Mouse (Mus musculus) spleen, adult 18-20 months (tissue): ENCODE data around the gene Ralgps1.

Source experiments
- DNase-seq, 2 experiments: peaks; one replicate each; pipeline ENCODE4 v3.0.0; 2022; ENCODE audit warnings: mixed read lengths in 2 of 2

The Ralgps1 gene

DNA sequence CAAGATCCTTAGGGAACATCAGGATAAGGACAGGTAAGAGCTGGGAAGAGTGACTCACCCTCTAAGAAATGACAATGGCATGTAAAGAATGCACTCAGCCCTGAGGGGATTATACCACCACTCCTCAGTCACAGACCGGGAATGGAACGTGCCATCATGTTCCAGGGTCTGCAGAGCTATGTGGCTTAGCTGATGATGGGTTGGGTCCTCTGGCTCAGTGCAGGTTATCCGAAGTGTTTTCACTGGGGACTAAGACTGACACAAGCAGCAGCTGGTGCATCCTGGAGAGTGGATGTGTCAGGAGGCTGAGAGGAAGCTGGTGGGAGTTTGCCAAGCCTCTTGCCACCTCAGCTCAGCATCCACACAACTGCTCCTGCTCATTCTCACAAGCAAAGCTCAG, 50.7 kb downstream of the Ralgps1 start:
- no peak for DNase-seq

DNA sequence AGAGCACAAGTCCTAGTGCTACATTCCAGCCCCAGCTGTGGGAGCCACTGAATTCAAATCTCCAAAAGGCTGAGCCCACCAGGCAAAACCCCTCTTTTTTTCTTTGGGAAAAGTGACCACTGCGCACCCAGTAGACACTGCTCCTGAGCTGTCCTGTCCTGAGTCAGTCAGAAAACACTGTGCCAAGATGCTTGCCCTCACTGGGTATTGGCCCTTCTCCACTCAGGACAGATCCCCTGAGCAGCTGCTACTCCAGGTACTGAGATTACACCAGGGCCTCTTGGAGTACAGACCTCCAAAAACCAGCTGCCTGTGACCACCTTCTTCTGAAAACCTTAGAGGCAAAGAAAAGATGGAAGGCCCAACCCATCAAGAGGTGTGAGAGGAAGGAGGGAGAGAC, 51.4 kb downstream of the Ralgps1 start:
- no peak for DNase-seq

DNA sequence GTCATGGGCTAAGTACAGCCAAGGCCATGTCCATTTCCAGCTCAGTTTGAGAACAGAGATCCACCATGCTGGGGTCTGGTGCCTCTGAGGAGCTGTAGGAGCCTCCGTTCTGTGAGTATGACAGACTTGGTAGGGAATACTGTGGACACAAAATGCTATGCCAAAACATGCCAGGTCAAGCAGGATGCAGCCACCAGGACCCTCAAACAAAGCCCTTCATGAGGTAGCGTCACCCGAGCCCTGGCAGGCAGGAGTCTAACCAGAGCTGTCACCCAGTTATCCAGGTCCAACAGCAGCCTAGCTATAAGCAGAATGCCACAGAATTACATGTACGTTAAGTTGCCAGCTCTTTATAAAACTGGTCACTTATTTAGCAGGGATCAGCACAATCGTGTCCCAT, 51.8 kb downstream of the Ralgps1 start:
- no peak for DNase-seq

DNA sequence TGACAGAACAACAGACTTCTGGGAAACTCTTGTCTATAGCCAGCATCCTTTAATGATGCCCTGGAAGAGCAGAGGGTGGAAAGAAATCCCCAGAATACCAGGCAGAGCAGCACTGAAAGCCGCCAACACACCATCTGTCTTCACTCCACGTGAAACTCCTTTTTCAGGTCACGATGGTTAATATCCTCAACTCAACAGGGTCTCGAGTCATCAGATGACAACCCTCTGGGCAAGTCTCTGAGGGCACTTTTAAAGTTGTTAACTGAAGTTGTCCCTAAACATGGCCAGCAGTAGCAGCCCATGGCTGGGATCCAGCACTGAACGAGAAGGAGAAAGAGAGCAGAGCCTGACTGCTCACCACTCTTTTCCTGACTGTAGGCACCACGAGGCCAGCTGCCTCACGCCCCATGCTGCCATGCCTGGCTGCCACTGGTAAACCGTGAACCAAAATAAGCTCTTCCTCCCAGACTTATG, 52.8 kb downstream of the Ralgps1 start:
- DNase-seq, result no peak

DNA sequence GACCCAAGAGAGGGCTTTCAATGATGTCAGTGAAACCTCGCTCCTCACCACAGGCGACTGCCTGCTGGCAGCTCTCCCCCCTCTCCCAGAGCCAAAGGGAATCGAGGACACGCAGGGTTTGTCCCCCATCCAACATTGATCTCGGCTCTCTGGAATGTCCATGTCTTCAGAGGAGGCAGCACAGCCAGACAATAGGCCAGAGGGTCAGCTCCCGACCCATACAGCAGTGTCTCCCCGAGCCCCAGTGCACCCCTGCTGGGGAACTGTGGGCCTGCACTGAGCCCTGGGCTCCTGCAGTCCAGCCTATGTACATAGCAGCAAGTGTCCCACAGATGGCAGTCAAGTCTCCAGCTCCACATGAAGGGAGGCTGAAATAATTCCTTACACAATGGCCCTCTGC, 54.8 kb downstream of the Ralgps1 start:
- peak; percentile 11 to 23 for DNase-seq

DNA sequence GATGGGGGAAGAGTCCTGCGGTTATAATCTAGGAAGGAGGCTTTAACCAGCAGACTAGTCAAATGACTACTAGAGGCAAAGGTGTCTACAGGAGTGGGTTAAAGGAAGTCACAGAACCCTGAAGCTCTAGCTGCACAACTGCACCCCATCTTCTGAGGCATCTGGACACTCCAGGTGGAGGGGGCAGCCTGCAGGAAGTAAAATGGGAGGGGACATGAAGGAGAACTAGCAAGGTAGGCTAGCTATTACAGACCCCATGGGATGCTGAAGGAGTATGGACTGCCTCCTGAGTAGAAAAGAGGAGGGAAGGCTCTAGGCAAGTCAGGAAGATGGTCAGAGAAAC, 55.3 kb downstream of the Ralgps1 start:
- DNase-seq, result no peak

DNA sequence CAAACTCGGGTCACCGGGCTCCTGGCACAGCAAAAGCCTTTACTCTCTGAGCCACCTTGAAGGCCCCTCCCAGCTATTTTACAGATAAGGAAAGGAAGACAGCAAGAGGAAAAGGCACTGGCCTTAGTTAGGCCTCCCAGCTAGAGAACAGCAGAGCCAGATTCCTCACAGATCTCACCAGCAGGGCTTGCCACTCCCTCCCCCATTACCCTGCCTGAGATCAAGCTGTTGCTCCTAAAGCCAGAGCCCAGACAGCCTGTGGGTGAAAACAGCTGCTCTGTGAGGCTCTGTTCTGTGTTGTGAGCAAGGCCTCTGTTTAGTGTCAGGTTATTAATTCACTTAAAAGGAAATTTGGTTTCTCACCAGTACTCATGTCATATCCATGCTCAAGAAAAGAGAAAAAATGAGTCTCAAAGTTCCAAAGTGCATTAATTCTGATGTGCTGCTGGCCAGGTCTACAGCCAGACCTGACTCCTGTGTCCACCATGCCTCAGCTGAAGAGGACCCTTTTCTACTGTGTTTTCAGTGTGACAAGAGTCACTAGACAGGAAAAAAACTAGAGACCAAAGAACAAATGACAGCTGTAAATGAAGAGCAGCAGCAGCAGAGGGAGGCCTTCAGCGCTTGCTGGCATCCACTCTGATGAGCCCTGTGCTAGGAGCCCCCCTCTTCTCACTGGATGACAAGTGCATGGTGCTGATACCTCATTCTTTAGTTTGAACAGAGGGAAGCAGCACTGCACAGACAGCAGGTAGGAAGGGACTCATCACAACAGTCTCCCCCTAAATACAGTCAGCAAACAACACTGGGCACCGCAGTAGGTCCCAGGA, 55.8 kb downstream of the Ralgps1 start:
- no peak for DNase-seq

DNA sequence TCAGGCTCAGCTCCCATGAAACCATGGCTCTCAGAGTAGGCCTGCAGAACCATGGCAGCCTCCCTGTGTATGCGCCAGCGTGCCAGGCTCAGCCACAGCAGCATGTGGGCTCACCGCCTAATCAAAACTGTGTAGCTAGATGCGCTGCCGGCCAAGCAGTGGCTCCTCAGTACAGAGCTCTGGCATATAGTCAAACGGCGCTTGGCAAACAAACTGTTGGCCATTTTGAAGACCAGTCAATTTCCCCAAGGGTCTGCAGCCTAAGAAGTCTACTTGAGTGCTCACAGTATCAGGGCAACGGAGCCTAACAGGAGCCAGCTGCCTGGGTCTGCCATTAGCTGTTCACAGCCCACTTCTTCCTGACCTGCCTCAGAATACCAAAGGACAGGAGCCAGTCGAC, 61.9 kb downstream of the Ralgps1 start:
- DNase-seq, result no peak

DNA sequence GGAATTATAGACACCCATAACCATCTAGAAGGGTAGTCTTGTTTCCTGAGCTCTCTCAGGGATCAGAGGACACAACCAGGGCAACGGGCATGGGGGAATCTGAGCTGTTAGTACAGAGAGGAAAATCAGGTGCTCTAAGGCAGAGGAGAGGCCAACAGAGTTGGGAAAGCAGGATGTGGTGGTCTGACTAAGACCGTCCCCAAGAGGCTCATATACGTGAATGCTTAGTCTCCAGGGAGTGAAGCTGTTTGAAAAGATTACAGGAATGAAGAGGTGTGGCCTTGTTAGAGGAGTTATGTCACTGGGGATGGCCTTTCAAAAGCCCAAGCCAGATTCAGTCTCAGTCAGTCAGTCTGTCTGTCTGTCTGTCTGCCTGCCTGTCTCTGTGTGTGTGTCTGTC, 64.7 kb downstream of the Ralgps1 start:
- no peak for DNase-seq

DNA sequence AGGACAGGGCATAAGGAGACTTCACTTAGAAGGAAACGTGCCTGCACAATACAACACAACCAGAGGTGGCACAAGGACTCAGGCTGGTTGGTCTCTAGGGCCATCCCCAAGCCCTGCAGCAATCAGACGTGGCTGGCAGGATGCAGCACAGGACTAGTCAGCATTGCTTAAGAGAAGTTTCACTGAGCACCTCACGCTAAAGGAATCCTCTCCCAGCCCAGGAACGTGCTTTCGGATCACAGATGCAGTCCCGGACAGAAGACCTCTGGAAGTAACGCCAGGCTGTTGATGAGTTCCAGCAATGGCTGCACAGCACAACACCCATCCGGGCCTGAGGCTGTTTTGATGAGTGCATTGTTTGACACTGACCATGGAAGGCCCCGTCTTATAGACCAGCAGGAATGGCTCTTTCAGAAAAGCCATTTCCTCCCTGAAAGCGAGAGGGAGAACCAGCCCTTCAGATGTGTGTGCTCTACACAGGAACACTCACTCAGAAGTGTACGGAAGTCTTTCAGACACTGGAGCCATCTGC, 67.8 kb downstream of the Ralgps1 start:
- DNase-seq, result no peak

DNA sequence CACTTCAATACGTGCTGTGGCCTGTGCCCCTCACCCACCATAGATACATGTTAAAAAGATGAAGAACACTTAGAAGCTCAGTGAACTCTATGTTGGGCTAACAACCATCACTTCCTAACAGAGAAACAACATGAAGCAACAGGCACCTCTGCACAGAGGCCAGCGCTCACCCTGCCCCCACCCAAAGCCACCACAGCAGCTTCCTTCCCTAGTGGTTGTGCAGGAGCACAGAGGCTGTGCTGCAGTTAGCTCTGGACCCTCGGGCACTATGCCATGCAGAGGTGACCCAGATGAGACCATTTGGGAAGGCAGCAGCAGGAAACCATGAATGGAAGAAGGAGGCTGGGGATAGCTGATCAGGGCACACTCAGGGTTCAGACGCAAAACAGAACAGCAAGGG, 68.5 kb downstream of the Ralgps1 start:
- no peak for DNase-seq

DNA sequence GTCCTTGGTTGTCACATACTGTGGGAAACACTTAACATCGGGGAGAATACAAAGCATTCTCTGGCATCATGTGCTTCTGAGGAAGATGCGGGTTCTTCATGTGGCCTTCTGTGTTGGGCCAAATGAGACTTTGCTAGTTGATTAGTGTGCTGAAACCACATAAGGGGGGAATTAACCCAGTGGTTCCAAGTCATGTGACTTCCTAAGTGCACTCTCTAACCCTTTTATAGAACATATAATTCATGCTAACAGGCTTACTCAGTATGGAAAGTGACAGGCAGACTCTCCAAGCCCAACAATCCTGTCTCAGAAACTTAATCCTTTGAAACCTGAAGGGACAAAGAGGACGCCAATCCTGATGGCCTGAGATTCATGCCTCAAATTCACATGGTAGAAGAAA, 68.9 kb downstream of the Ralgps1 start:
- no peak for DNase-seq

DNA sequence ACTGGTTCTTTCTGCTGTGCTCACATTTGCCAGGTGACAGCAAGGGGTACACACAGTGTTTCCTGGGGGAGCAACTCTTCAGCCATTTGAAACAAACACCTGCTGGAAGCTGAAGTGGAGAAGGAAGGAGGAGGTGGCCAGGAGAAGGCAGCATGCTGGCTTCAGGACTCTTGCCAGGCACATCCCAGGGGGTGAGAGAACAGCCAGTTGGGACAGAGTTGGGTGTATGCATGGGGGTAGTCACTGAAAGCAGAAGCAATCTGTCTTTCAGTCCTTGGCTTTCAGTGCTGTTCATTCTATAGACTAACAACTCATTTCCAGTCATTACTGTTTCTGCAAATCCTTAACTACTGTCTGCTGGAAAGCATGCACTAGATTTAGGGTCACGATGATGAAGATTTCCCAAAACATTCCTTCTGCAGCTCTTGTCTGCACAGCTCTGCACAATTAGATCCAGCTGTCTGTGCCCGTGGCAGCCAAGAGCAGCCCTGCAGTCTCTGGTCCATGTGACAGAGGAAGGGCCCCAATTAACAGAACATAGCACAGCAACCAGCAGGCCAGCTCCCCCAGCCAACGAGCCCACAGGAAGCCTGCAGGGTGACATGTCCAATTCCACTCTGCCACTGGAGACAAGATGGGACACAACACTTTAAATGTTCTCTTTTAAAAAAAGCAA, 70.8 kb downstream of the Ralgps1 start:
- no peak for DNase-seq

DNA sequence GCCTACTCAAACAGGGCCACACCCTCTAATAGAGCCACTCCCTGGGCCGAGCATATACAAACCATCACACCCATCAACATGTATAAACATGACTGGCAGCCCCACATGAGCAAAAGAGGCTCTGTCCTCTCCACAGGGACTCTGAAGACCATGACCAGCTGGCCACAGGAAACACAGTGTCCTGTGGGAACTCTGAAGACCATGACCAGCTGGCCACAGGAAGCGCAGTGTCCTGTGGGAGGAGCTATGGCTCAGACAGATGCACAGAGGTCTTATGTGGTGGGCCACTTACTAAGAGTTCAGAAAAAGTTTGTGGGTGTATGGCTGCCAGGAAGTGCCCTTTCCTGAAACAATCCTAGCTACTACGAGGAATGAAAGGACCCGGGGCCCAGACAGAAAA, 72.4 kb downstream of the Ralgps1 start:
- DNase-seq, result no peak

DNA sequence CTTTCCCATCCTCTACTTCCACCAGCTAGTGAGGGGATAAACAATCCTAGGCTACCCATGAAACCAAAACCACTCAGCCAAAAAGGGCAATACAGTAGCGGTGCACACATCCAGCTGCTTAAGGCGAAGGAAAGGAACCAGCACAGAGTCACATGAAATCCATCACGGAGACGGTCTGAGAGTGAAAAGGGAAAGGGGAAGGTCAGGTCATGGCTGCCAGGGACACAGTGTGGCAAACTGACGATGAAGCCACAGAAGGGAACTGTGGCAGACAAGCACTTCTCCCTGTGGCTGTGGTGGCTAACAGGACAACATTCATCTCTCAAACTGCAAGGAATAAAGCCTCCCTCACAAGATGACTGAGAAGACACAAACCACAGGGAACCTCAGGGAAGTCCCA, 76.2 kb downstream of the Ralgps1 start:
- DNase-seq, result no peak

DNA sequence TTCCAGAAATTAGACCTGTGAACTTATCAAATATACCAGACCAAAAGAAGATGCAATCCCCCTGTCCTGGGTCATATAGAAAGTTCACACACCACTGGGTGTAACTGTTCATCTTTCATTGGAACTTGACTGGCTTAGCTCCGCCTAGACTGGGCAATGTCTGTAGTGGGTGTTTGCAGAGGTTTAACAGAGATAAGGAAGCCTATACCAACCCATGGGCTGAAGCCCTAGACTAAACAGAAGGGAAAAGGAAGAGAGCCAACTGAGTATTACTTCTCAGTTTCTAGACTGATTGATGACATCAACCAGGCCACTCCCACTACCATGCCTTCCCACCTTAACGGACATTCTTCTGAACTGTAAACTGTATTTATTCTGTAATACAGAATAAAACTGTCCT, 79.2 kb downstream of the Ralgps1 start:
- DNase-seq, result no peak

DNA sequence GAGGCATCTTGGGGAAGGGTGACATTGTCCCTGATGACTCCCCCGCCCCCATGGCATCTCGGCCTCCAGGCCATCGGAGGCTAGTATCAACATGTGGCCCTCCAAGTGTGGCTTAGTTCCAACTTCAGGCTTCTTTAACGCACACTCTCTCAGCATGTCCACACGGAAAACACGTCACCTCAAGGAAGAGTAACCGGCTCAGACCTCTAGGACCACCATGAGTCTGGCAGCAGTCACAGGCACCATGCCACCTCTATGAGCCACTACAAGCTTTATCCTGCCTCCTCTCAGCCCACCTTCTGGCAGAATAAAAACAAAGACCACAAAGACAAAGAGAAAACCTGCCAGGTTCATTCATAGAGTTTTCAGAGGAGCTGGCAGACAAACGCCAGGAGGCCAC, 80.8 kb downstream of the Ralgps1 start:
- no peak for DNase-seq

DNA sequence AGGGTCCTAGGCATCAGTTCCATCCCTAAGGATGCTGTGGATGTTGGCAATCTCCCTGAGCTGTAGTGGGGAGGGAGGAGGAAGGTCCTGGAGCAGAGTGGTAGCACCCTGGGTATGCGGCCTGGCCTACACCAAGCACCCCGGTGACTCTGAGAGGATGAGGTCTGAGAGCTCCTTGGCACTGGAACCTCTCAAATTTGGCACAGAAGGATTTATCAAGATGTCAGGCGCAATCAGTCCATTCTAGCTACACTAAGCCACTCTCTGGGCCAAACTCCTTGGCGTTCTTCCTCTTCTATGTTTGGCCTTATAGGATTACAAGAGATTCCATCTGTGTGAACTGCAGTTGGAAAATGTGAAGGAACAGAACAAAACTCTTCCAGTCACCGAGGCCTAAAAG, 82.4 kb downstream of the Ralgps1 start:
- DNase-seq, result no peak

DNA sequence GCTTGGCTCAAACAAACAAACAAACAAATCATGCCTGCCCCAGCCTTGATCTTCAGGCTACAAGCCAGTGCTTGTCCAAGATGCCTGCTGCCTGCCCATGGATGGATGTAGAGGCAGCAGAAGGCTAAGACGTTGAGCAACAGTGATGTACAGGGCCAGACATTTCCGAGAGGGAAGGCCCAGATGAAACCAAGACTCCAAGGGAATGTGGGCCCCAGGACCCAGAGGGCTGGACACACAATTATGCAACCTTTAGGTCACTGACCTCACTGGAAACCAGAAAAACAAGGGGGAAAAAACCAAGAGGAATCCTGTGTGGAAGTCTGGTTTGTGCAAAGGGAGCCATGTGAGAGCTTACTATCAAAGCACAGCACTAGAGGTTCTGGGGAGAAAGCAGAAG, 87.6 kb downstream of the Ralgps1 start:
- DNase-seq, result no peak

DNA sequence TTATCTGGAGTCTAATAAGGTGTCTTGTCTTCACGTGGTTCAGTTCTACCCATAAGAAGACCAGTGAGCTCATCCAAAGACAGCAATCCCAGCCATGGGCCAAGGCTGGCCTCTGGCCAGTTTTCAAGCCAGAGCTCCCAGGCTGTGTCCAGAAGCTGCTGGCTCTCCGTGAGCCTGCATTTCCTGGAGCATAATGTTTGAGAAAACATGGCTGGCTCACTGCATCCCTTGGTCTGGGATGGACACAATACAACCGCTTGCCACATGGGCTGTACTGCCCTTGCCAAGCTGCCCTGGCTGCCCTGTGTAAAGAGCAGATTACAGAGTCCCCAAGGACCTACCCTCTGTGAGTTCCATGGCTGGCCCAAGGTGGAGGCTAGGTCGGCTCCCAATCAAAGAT, 88.4 kb downstream of the Ralgps1 start:
- no peak for DNase-seq

DNA sequence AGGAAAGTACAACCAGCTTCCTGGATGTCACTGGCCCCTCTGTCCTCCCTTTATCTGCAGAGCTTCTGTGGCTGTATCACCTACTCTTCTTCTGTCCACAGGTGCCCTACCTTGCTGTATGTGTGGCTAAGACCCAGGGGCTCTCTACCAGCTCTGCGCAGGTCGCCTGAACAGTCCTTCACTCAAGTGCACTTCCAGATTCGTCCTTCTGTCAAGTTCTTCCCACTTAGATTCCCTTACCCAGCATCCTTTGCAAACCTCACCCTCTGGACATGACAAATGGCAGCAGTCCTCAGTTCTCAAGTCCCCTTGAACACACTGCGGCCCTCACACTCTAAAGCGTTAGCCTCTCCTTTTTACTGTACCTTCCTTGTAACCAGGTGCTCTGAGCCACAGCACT, 89.5 kb downstream of the Ralgps1 start:
- no peak for DNase-seq

DNA sequence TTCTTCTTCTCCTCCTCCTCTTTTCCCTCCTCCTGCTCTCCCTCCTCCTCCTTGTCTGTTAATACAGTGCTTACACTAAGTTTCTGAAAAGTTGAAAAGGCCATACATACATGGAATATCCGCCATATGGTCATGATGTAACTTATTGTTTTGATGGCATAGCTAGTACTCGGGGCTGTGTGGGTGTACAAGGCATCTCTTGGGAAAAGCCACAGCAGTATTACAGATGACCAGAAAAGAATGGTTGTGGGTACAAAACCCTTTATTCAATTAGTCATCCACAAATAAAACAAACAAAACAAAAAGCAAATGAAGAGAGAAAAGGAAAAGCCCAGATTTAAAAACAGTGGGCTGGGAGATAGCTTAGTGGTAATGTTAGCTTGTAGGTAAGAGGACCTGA, 90.8 kb downstream of the Ralgps1 start:
- DNase-seq, result no peak

DNA sequence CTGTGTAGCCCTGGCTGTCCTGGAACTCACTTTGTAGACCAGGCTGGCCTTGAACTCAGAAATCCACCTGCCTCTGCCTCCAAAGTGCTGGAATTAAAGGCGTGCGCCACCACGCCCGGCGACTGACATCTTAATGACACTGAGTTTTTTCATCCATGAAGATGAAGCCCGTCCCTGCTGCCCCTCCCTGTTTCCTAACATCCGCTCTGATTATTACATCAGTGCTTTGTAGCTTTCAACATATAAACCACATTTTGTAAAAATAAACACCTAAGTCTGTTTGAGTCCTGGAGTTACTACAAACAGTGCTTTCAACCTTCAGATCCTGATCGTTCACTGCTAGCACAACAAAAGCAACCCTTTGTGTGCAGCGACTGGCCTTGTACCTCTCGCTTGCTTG, 91.5 kb downstream of the Ralgps1 start:
- no peak for DNase-seq

DNA sequence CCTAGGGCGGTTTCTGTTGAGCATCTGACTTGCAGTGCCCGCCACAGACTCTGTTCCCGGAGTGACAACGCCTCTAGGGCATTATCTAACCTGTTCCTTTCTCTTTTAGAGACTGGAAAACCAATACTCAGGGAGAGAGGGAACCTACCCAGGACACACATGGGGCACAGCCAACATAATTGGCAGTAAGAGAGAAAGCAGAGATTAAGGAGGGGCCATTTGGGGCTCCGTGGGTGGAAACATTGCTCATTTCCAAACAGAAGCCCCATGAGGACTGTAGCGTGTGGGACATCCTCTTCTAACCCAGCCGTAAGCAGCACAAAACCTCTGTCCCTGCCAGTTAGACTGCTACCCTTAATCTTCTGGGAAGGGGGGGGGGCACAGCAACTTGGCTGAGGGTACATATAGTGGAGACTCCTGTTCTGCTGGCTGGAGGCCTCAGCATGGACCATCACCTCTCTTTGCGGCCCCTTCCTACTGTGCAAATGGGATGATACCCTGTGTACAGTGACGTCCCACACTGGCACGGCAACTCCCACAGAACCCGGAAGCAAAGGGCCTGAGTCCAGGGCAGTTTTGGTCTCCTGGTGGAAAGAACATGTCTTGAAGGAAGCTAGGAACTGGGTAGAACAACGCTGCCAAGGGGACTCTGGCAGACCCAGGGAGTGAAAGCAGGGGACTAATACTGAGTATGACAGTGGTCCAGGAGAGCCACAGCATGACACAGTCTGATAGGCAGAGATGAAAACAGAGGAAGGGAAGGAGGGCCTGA, 96.4 kb downstream of the Ralgps1 start:
- no peak for DNase-seq
